Mouse (Mus musculus) embryonic facial prominence, embryonic 11.5 days (tissue): ENCODE measurements around the gene Cyp2d26. TPM values are rescaled to one million over a fixed set of nuclear protein-coding genes. Genes with fewer than 3 reads are reported as not detected.

ENCODE experiments used
- ATAC-seq: fragments of 200-750 bp; cut with Nextera tagmentation; replicated peaks from 2 replicates; pipeline ENCODE4 v1.8.0; 2017; ENCODE audit warnings: low read depth; ENCODE audit not compliant: insufficient number of reproducible peaks, low FRiP score, low TSS enrichment
- DNase-seq: peaks from one replicate; pipeline ENCODE4 v3.0.0-alpha.2; 2015; ENCODE audit warnings: low spot score
- H3K27ac ChIP-seq: fragments of 300-500 bp; sonication (generic); replicated peaks from 2 replicates; pipeline ENCODE4 v1.5.1; 2014; ENCODE audit warnings: mild to moderate bottlenecking, low read depth, low read length, control low read depth
- H3K27me3 ChIP-seq: fragments of 300-500 bp; sonication (generic); 2 replicates; pipeline ENCODE4 v1.6.1; 2014; ENCODE audit warnings: mild to moderate bottlenecking, low read length, moderate library complexity, mixed read lengths; ENCODE audit not compliant: control insufficient read depth, insufficient read depth
- H3K36me3 ChIP-seq: fragments of 300-500 bp; sonication (generic); replicated peaks from 2 replicates; pipeline ENCODE4 v1.6.1; 2014; ENCODE audit warnings: low read depth, mild to moderate bottlenecking, low read length, moderate library complexity, mixed read lengths; ENCODE audit not compliant: control insufficient read depth, insufficient read depth
- H3K4me1 ChIP-seq: fragments of 300-500 bp; sonication (generic); 2 replicates; pipeline ENCODE4 v1.6.1; 2014; ENCODE audit warnings: low read length, mixed read lengths; ENCODE audit not compliant: control insufficient read depth, insufficient read depth
- H3K4me2 ChIP-seq: fragments of 300-500 bp; sonication (generic); 2 replicates; pipeline ENCODE4 v1.6.1; 2014; ENCODE audit warnings: low read depth, mild to moderate bottlenecking, control low read depth, low read length, moderate library complexity
- H3K4me3 ChIP-seq: fragments of 300-500 bp; sonication (generic); 2 replicates; pipeline ENCODE4 v1.5.1; 2014; ENCODE audit warnings: low read depth, low read length, control low read depth
- H3K9ac ChIP-seq: fragments of 300-500 bp; sonication (generic); replicated peaks from 2 replicates; pipeline ENCODE4 v1.6.1; 2014; ENCODE audit warnings: mild to moderate bottlenecking, control low read depth, low read length
- H3K9me3 ChIP-seq: fragments of 300-500 bp; sonication (generic); replicated peaks from 2 replicates; pipeline ENCODE4 v1.6.1; 2016; ENCODE audit warnings: mild to moderate bottlenecking, low read length, inconsistent platforms, mixed read lengths; ENCODE audit not compliant: control insufficient read depth
- WGBS: fragments of 180-500 bp; shearing (Covaris S2); extraction: QIAGEN DNeasy Blood & Tissue Kit; methylation state at CpG from one replicate; pipeline ENCODE4 v1.1.7; 2014; 5-methylcytosine and 5-hydroxymethylcytosine counted together
- polyA plus RNA-seq: library from polyadenylated mRNA; unstranded; fragments of >200 nt; fragmentation: Nextera tagmentation; extraction: Ambion mirVana; gene quantifications from 2 replicates; pipeline ENCODE4 v1.2.1, GENCODE M21; 2014

Gene Cyp2d26
- polyA plus RNA-seq: not detected in 2 replicates

DNA sequence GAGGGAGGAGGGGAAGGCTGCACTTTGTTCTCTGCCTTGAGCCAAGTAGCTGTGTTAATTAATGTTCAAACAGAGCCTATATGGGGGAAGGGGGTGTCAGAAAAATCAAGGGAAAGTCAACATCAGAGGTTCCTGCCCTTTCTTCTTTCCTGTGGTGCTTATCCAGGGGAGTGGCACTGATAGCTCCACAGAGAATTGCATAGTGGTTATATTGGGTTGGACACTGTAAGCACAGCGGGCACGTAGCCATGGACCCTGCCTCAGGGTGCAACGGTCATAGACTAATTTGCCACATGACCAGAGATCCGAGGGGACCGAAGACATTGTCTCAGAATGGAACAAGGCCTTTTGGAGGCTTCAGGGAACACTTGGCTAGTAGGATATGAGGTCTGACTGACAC lies at the start of gene Cyp2d26:
Gene Cyp2d26 (minus strand): TSS at position 18 of the 400 bp plus-strand sequence.
- DNase-seq (no peak), ATAC-seq (no peak)
- H3K27me3 ChIP-seq: no peaks in the 10 kb centered on the region
- no peaks in the 10 kb centered on the region for H3K4me1 ChIP-seq
- no peak within 1 kb of the TSS for H3K4me2 ChIP-seq
- WGBS: 87% methylated on average over 5 of the region's 5 CpGs
- H3K27ac ChIP-seq: no peak within 1 kb of the TSS
- no peaks in the 10 kb centered on the region for H3K36me3 ChIP-seq
- H3K9me3 ChIP-seq: no peaks in the 10 kb centered on the region
- no peak within 1 kb of the TSS for H3K9ac ChIP-seq
- no peak within 1 kb of the TSS for H3K4me3 ChIP-seq

DNA sequence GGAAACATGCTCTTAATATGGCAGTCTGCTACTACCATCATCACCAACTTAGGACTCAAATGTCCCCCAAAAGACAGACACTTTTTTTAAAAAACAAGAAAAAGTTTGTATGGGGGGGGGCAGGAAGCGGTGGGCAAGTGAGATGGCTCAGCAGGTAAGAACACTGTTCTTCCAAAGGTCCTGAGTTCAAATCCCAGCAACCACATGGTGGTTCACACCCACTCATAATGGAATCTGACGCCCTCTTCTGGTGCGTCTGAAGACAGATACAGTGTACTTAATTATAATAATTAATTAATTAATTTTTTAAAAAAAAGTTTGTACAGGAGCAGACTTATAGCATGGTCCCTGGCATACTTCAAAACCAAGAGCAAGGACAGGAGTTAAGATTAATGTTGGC lies 45.1 kb upstream of the Cyp2d26 start:
- H3K36me3 ChIP-seq: no peaks in the 10 kb centered on the region
- ATAC-seq: no peak
- H3K27ac ChIP-seq: no peak overlapping the region
- WGBS: 92% methylated on average over 3 of the region's 3 CpGs
- no peak for DNase-seq
- no peak overlapping the region for H3K4me2 ChIP-seq
- H3K9ac ChIP-seq: no peak overlapping the region
- no peak overlapping the region for H3K4me3 ChIP-seq
- H3K4me1 ChIP-seq: no peaks in the 10 kb centered on the region
- H3K9me3 ChIP-seq: no peaks in the 10 kb centered on the region
- no peaks in the 10 kb centered on the region for H3K27me3 ChIP-seq

DNA sequence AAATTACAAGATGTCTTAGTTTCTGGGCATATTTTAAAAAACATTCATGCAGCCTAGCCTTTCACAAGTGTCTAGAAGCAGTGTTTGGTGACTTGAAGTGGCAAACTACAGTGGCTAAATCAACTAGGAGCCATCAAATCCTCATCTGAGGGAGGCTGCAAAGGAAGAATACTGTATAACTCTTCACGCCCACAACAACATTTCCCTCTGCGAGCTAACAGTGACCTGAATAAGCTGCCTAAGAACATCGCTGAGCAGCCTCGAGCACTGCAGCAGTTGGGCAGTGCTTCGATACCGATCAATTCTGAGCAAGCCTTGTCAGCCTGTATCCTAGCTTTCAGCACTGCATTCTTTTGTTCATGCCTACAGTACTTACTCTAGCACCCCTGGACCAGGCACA lies 35.8 kb upstream of the Cyp2d26 start:
- H3K4me1 ChIP-seq: no peaks in the 10 kb centered on the region
- WGBS: 88% methylated on average over 6 of the region's 6 CpGs
- H3K27me3 ChIP-seq: no peaks in the 10 kb centered on the region
- no peak overlapping the region for H3K9ac ChIP-seq
- H3K9me3 ChIP-seq: no peaks in the 10 kb centered on the region
- no peaks in the 10 kb centered on the region for H3K36me3 ChIP-seq
- H3K4me3 ChIP-seq: no peak overlapping the region
- H3K27ac ChIP-seq: no peak overlapping the region
- ATAC-seq: no peak
- no peak for DNase-seq
- no peak overlapping the region for H3K4me2 ChIP-seq

DNA sequence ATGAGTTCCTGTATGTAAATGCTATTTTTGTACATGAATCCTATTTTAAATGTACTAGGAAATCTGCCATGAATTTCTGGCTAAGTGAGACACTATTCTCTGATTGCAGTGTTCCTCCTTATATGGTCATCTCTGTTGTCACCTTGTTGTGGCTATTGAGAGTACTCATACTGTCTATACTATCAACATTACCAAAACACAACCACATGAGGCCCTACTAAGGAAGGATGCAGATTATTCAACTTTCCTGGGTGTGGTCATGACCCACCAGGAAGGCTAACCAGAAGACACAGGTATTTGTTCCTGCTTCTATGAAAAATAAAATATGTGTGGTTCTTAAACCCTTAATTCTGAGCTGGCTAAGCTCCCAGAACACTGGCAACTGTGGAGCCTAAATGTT lies 31.8 kb upstream of the Cyp2d26 start:
- Histone ChIP-seq H3K9ac (no peak overlapping the region), H3K27ac (no peak overlapping the region), H3K4me2 (no peak overlapping the region), H3K9me3 (no peaks in the 10 kb centered on the region), H3K36me3 (no peaks in the 10 kb centered on the region), H3K4me3 (no peak overlapping the region), H3K27me3 (no peaks in the 10 kb centered on the region), H3K4me1 (no peaks in the 10 kb centered on the region)
- ATAC-seq: no peak
- no peak for DNase-seq

DNA sequence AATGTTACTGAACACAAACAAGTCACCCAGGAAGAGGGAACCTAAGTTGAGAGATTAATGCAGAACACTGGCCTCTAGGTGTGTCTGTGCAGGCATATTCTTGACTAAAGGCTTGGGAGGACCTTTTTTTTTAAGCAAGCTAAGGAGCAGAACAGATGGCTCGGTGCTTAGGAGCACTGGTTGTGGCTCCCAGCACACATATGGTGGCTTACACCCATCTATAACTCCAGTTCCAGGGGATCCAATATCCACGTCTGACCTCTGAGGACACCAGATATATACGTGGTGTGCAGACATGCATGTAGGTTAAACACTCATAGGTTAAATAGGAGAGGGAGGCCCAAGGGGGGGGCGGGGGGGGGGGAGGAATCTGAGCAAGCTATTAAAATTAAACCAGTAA lies 28.3 kb upstream of the Cyp2d26 start:
- Histone ChIP-seq H3K9me3 (no peaks in the 10 kb centered on the region), H3K36me3 (no peaks in the 10 kb centered on the region; the same call in 1 of the 2 replicates), H3K27ac (no peak overlapping the region), H3K4me2 (no peak overlapping the region), H3K4me1 (no peaks in the 10 kb centered on the region), H3K27me3 (no peaks in the 10 kb centered on the region), H3K4me3 (no peak overlapping the region), H3K9ac (no peak overlapping the region)
- no peak for ATAC-seq
- 81% methylated on average over 3 of the region's 4 CpGs for WGBS
- no peak for DNase-seq

DNA sequence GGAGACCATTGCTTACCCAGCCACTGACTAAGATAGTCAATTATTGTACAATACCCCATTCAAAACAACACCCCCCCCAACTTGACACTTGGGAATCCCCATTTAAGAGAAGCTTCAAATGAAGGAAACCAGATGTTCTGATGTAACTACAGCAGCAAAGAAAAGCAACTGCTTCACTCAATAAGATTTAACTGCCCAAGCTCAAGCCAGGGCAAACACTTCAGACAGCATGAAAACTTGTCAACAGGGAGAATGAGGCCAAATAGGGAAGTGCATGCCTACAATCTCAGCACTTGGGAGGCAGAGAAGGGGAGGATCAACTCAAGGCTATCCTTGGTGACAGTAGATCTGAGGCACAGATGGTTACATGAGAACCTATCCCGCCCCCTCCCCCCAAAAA lies 27.6 kb upstream of the Cyp2d26 start:
- H3K4me2 ChIP-seq: no peak overlapping the region
- 100% methylated on average over 1 of the region's 1 CpGs for WGBS
- no peak overlapping the region for H3K27ac ChIP-seq
- no peaks in the 10 kb centered on the region for H3K27me3 ChIP-seq
- no peaks in the 10 kb centered on the region; the same call in 1 of the 2 replicates for H3K36me3 ChIP-seq
- no peak overlapping the region for H3K9ac ChIP-seq
- DNase-seq (no peak), ATAC-seq (no peak)
- H3K4me3 ChIP-seq: no peak overlapping the region
- H3K9me3 ChIP-seq: no peaks in the 10 kb centered on the region
- no peaks in the 10 kb centered on the region for H3K4me1 ChIP-seq

DNA sequence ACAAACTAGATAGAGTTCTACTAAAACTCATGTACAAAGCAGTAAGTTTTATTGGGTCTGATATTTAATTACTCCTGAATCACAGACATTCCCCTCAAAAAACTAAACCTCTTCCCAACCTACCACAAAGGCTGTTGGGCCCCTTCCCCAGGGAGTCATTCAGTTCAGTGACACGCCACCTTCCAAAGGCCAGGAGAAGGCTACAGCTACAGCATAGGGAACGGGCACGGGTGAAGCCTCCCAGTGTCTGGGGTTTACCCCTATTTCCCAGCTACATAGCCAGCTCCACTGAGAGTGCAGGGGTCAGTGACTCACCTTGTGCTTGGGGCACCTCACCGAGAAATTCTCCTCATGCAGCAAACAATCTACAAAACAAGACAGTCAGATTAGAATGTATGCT lies 21.2 kb upstream of the Cyp2d26 start:
- Histone ChIP-seq H3K36me3 (no peaks in the 10 kb centered on the region; the same call in 1 of the 2 replicates), H3K9ac (no peak overlapping the region), H3K4me1 (no peaks in the 10 kb centered on the region), H3K9me3 (no peaks in the 10 kb centered on the region), H3K27me3 (no peaks in the 10 kb centered on the region), H3K27ac (no peak overlapping the region), H3K4me3 (no peak overlapping the region), H3K4me2 (no peak overlapping the region)
- WGBS: 88% methylated on average over 4 of the region's 4 CpGs
- DNase-seq (no peak), ATAC-seq (no peak)

DNA sequence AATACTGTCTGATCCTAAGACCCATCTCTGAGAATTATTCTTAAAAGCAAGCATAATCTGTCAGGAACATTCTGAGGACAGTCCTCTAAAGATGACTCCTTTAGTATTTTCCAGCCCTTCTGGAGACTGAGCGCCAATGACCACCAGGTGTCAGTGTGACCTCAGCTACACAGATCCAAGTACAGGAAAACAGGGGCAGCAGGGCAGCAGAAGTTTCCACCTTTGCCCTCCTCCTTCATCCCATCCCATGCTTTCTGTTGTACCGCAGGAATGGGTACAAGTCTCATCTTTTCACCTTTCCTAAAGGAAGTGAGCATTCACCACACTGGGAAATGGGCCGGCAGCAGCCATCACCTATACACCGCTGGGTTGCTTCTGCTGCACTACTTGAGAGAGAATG lies 20.7 kb upstream of the Cyp2d26 start:
- H3K4me2 ChIP-seq: no peak overlapping the region
- H3K9me3 ChIP-seq: no peaks in the 10 kb centered on the region
- no peaks in the 10 kb centered on the region for H3K27me3 ChIP-seq
- H3K4me3 ChIP-seq: no peak overlapping the region
- H3K36me3 ChIP-seq: no peaks in the 10 kb centered on the region; the same call in 1 of the 2 replicates
- H3K9ac ChIP-seq: no peak overlapping the region
- ATAC-seq (no peak; the same call in 1 of the 2 replicates), DNase-seq (peak; percentile 71)
- no peaks in the 10 kb centered on the region for H3K4me1 ChIP-seq
- H3K27ac ChIP-seq: no peak overlapping the region
- 64% methylated on average over 4 of the region's 4 CpGs for WGBS
